Mouse (Mus musculus) lung, postnatal 0 days (tissue): ENCODE data around the gene Acp7. TPM values are rescaled to one million over a fixed set of nuclear protein-coding genes. Genes with fewer than 3 reads are reported as not detected.
"Not testable (repeated sequence)": the region's sequence is repeated elsewhere in the genome, so short reads cannot be mapped to it uniquely, and the experiment has no call there.

Experiments used
- ATAC-seq: fragments of 200-750 bp; cut with Nextera tagmentation; 2 replicates; pipeline ENCODE4 v1.8.0; 2017; ENCODE audit warnings: moderate library complexity
- DNase-seq: peaks from one replicate; pipeline ENCODE4 v3.0.0-alpha.2; 2016; ENCODE audit warnings: low spot score
- H3K27ac ChIP-seq: fragments of 300-500 bp; sonication (generic); 2 replicates; pipeline ENCODE4 v1.5.1; 2014; ENCODE audit warnings: antibody characterized with exemption, mild to moderate bottlenecking, low read length, mixed read lengths
- H3K27me3 ChIP-seq: fragments of 300-500 bp; sonication (generic); replicated peaks from 2 replicates; pipeline ENCODE4 v1.6.1; 2014; ENCODE audit warnings: low read length, mixed read lengths; ENCODE audit not compliant: insufficient read depth
- H3K36me3 ChIP-seq: fragments of 300-500 bp; sonication (generic); 2 replicates; pipeline ENCODE4 v1.6.1; 2014; ENCODE audit warnings: low read length, mixed read lengths; ENCODE audit not compliant: insufficient read depth
- H3K4me1 ChIP-seq: fragments of 300-500 bp; sonication (generic); 2 replicates; pipeline ENCODE4 v1.6.1; 2014; ENCODE audit warnings: antibody characterized with exemption, low read depth, low read length, mixed read lengths; ENCODE audit not compliant: insufficient read depth
- H3K4me2 ChIP-seq: fragments of 300-500 bp; sonication (generic); replicated peaks from 2 replicates; pipeline ENCODE4 v1.6.1; 2014; ENCODE audit warnings: low read depth, mild to moderate bottlenecking, low read length, moderate library complexity, mixed read lengths
- H3K4me3 ChIP-seq: fragments of 300-500 bp; sonication (generic); 2 replicates; pipeline ENCODE4 v1.5.1; 2014; ENCODE audit warnings: low read depth, low read length
- H3K9ac ChIP-seq: fragments of 300-500 bp; sonication (generic); replicated peaks from 2 replicates; pipeline ENCODE4 v1.6.1; 2014; ENCODE audit warnings: low read depth, mild to moderate bottlenecking
- H3K9me3 ChIP-seq: fragments of 300-500 bp; sonication (generic); 2 replicates; pipeline ENCODE4 v1.6.1; 2016; ENCODE audit warnings: low read length, mixed read lengths
- CTCF ChIP-seq: IDR thresholded peaks from 2 replicates; pipeline ENCODE4 v1.5.1; 2016; ENCODE audit warnings: antibody characterized with exemption, mild to moderate bottlenecking
- EP300 ChIP-seq: IDR thresholded peaks from 2 replicates; pipeline ENCODE4 v1.6.1; 2016; ENCODE audit warnings: antibody characterized with exemption, mild to moderate bottlenecking, control low read depth
- WGBS: fragments of 180-500 bp; shearing (Covaris S2); extraction: QIAGEN DNeasy Blood & Tissue Kit; methylation state at CpG from one replicate; pipeline ENCODE4 v1.1.7; 2014; 5-methylcytosine and 5-hydroxymethylcytosine counted together
- polyA plus RNA-seq: library from polyadenylated mRNA; unstranded; fragments of >200 nt; fragmentation: Nextera tagmentation; extraction: Ambion mirVana; gene quantifications from 2 replicates; pipeline ENCODE4 v1.2.1, GENCODE M21; 2015

The Acp7 gene
- not detected in 2 replicates for polyA plus RNA-seq

GRCm38 (mm10) chr7:28631073-28631472 lies at the start of gene Acp7:
Gene Acp7 (minus strand): TSS chr7:28631332.
- H3K9ac ChIP-seq: no peak within 1 kb of the TSS

GRCm38 (mm10) chr7:28677624-28678023 lies 46.5 kb upstream of the Acp7 start:
- Histone ChIP-seq H3K27ac (no peak overlapping the region), H3K27me3 (no peaks in the 10 kb centered on the region), H3K9me3 (no peaks in the 10 kb centered on the region), H3K9ac (no peak overlapping the region), H3K4me2 (no peak overlapping the region), H3K36me3 (no peaks in the 10 kb centered on the region), H3K4me3 (no peak overlapping the region), H3K4me1 (no peaks in the 10 kb centered on the region)
- 86% methylated on average over 8 of the region's 8 CpGs for WGBS
- TF ChIP-seq CTCF (no peak), EP300 (no peak)
- no peak for ATAC-seq
- DNase-seq: no peak

More at GRCm38 (mm10) chr7:28631073-28631472, at the start of gene Acp7:
- Histone ChIP-seq H3K9me3 (no peaks in the 10 kb centered on the region), H3K4me1 (no peaks in the 10 kb centered on the region), H3K27me3 (peaks cover 8% of the 10 kb centered on the region; the same call in 1 of the 2 replicates), H3K4me2 (no peak within 1 kb of the TSS), H3K4me3 (no peak within 1 kb of the TSS), H3K27ac (no peak within 1 kb of the TSS), H3K36me3 (no peaks in the 10 kb centered on the region)
- DNase-seq (no peak), ATAC-seq (no peak)
- TF ChIP-seq CTCF (no peak), EP300 (no peak)
- WGBS: 23% methylated on average over 10 of the region's 10 CpGs

GRCm38 (mm10) chr7:28676811-28677541 lies 45.8 kb upstream of the Acp7 start:
- ATAC-seq (no peak), DNase-seq (no peak)
- Histone ChIP-seq H3K9me3 (no peaks in the 10 kb centered on the region), H3K4me1 (no peaks in the 10 kb centered on the region), H3K4me2 (no peak overlapping the region), H3K4me3 (no peak overlapping the region), H3K9ac (no peak overlapping the region), H3K27ac (no peak overlapping the region), H3K27me3 (no peaks in the 10 kb centered on the region), H3K36me3 (no peaks in the 10 kb centered on the region)
- no peak for TF ChIP-seq EP300
- TF ChIP-seq CTCF: no peak
- whole genome bisulfite sequencing: 66% methylated on average over 13 of the region's 13 CpGs

GRCm38 (mm10) chr7:28675746-28676145 lies 44.6 kb upstream of the Acp7 start:
- Histone ChIP-seq H3K27ac (no peak overlapping the region), H3K27me3 (no peaks in the 10 kb centered on the region), H3K9me3 (no peaks in the 10 kb centered on the region), H3K9ac (no peak overlapping the region), H3K4me1 (no peaks in the 10 kb centered on the region), H3K4me3 (no peak overlapping the region), H3K4me2 (no peak overlapping the region), H3K36me3 (no peaks in the 10 kb centered on the region)
- 41% methylated on average over 11 of the region's 11 CpGs for WGBS
- DNase-seq: peak; percentile 38
- no peak for TF ChIP-seq EP300
- TF ChIP-seq CTCF: peak; percentile 68
- no peak for ATAC-seq

- Histone ChIP-seq H3K4me2 (no peak overlapping the region), H3K4me1 (no peaks in the 10 kb centered on the region), H3K4me3 (no peak overlapping the region), H3K36me3 (no peaks in the 10 kb centered on the region), H3K9me3 (no peaks in the 10 kb centered on the region), H3K27me3 (no peaks in the 10 kb centered on the region), H3K9ac (no peak overlapping the region), H3K27ac (no peak overlapping the region)
- DNase-seq: no peak
- 69% methylated on average over 9 of the region's 9 CpGs for WGBS
- ATAC-seq: no peak
- TF ChIP-seq EP300 (no peak), CTCF (no peak)
Measured at GRCm38 (mm10) chr7:28674994-28675393, 43.9 kb upstream of the Acp7 start.

GRCm38 (mm10) chr7:28672786-28673185 lies 41.7 kb upstream of the Acp7 start:
- WGBS: 59% methylated on average over 5 of the region's 5 CpGs
- not testable (repeated sequence) for H3K36me3 ChIP-seq, H3K9ac ChIP-seq, DNase-seq, H3K9me3 ChIP-seq, ATAC-seq, H3K27me3 ChIP-seq, H3K4me1 ChIP-seq, H3K27ac ChIP-seq, H3K4me2 ChIP-seq, H3K4me3 ChIP-seq
